Mouse (Mus musculus): ENCODE results near the gene Chtop.

- TF ChIP-seq CTCF (IDR thresholded peaks at IDR 0.05; ENCODE audit: low read depth) = no peak
- TF ChIP-seq EP300 (IDR thresholded peaks at IDR 0.05; ENCODE audit: low read depth) = no peak
Measured at GRCm38 (mm10) chr3:90467618-90468300, 41.5 kb downstream of the Chtop start.
